Mouse (Mus musculus) adrenal gland (tissue): Measurements from ENCODE around the gene Rtl10.

Source experiments
- intact Hi-C: fragments of 180-260 bp; cut with DNase I; formaldehyde crosslinking; loops from one replicate; pipeline ENCODE4 v1.15.1; 2025

Rtl10 gene

DNA sequence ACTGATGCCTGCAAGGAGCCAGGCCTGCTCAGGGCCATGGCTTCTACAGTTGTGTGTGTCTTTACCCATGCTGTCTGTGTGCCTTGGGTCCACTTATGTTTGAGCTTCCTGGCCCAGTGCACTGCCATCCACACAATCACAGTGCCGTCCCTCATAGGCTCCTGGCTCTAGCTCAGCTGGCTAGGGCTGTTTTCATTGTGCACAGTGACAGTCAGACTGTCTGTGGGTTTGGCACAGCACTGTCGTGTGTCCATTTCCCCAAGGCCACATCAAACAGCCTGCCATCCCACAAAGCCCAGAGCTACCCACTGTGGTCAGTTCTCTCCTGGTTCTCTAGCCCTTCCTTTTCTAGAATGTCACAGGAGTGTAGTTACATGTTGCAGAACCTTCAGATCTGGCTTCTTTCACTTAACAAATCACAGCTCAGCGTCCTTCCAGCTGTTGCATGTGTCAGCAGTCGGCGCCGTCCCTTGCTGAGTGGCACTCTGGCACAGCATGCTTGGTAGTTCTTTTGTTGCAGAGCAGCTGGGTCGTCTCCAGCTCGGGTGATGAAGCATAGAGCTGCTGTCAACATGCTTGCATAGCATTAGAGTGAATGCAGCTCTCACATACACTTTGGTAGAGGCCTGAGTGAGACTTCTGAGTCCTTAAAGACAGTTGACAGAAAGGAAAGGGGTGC, 44.6 kb downstream of the Rtl10 start:
- intact Hi-C loops: no loop called here

DNA sequence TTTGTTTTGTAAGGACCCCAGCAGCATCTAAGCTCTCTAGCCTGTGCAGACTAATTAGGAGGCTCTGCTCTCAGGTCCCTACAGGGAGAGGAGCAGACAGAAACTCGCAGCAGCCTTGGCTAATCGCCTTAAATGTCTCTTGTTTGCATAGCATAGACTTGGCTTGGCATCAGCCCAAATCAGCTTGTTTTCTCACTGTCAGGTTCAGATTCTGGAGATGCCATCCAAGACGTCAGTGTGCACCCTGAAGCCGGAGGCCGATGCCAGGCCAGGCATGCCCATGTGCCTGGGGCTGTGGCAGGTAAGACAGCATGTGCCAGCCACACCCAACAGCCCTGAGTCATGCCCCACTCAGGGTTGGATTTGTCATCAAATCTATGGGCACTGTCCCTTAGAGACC, 49.2 kb downstream of the Rtl10 start:
- intact Hi-C loops: no loop called here
